Mouse (Mus musculus) C2C12 (cell line): ENCODE data around the gene Ccdc142. TPM values are rescaled to one million over a fixed set of nuclear protein-coding genes. Genes with fewer than 3 reads are reported as not detected.

ENCODE experiments used
- H3K27me3 ChIP-seq: one replicate; pipeline ENCODE4 v1.6.1; 2011; ENCODE audit not compliant: control insufficient read depth, insufficient read depth, insufficient read length
- H3K36me3 ChIP-seq: one replicate; pipeline ENCODE4 v1.6.1; 2011; ENCODE audit not compliant: control insufficient read depth, insufficient read depth
- H3K4me3 ChIP-seq: one replicate; pipeline ENCODE4 v1.5.1; 2011; ENCODE audit warnings: mild to moderate bottlenecking, control low read depth; ENCODE audit not compliant: poor library complexity, insufficient read depth, severe bottlenecking
- H3K79me2 ChIP-seq: one replicate; pipeline ENCODE4 v1.6.1; 2011; ENCODE audit not compliant: control insufficient read depth, insufficient read depth
- H3K79me3 ChIP-seq: one replicate; pipeline ENCODE4 v1.6.1; 2011; ENCODE audit warnings: low read depth, control low read depth
- H3ac ChIP-seq: one replicate; pipeline ENCODE3; 2011; ENCODE audit warnings: low read depth; ENCODE audit not compliant: control insufficient read depth, insufficient read length
- CEBPB ChIP-seq: IDR thresholded peaks from one replicate; pipeline ENCODE4 v1.6.1; 2011; ENCODE audit warnings: low read depth, mild to moderate bottlenecking, control low read depth, moderate library complexity
- CTCF ChIP-seq: IDR thresholded peaks from one replicate; pipeline ENCODE4 v1.5.1; 2011; ENCODE audit not compliant: control insufficient read depth, insufficient read depth, insufficient read length
- FOSL1 ChIP-seq: IDR thresholded peaks from one replicate; pipeline ENCODE4 v1.8.0; 2011; ENCODE audit warnings: mild to moderate bottlenecking, low read length; ENCODE audit not compliant: poor library complexity, insufficient read depth, severe bottlenecking
- MAX ChIP-seq: IDR thresholded peaks from one replicate; pipeline ENCODE4 v1.6.1; 2011; ENCODE audit warnings: mild to moderate bottlenecking, control low read depth
- MYOD1 ChIP-seq: IDR thresholded peaks from one replicate; pipeline ENCODE4 v1.6.1; 2011; ENCODE audit warnings: low read depth; ENCODE audit not compliant: control insufficient read depth, insufficient read length
- MYOG ChIP-seq: IDR thresholded peaks from one replicate; pipeline ENCODE4 v1.6.1; 2011; ENCODE audit not compliant: control insufficient read depth, insufficient read length; ENCODE audit errors: extremely low read depth
- USF1 ChIP-seq: IDR thresholded peaks from one replicate; pipeline ENCODE4 v1.6.1; 2011; ENCODE audit warnings: low read depth, mild to moderate bottlenecking, control low read depth, moderate library complexity
- polyA plus RNA-seq: library from polyadenylated mRNA; unstranded; fragments of >200 nt; fragmentation: generic; extraction: Trizol; gene quantifications from one replicate; pipeline ENCODE4 v1.2.1, GENCODE M21; 2012; ENCODE audit warnings: missing spikeins

Gene Ccdc142
- polyA plus RNA-seq, 1 experiment = 0.75 TPM

DNA sequence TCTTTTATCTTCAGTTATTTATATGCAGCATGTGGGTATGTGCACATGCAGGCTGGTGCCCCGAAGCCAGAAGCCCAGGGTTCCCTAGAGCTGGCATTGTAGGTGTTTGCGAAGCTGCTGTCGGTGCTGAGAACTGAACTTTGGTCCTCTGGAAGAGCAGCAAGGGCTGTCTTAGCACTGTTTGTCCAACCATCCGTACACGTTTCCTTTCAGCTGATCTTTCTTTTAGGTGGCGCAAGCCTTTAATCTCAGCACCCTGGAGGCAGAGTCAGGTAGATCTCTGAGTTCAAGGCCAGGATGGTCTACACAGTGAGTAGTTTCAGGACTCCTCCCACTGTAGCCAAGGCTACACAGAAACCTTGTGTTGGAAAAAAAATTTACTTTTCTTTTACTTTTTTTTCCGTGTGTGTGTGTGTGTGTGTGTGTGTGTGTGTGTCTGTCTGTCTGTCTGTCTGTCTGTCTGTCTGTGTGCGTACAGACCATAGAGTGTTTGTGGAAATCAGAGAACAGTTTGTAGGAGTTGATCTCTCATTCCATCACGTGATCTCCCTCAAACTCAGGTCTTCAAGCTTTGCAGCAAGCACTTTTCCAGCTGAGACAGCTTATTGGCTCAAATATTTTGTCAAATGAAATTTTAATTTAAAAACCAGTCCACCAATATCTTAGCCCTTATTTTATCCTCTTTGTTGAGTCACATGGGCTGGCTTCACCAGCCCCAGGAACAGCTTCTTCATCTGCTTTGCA, 30.9 kb downstream of the Ccdc142 start:
- Histone ChIP-seq H3K79me3 (peaks cover 10% of the 10 kb centered on the region), H3K36me3 (no peaks in the 10 kb centered on the region), H3ac (no peak overlapping the region), H3K4me3 (no peak overlapping the region), H3K27me3 (no peaks in the 10 kb centered on the region), H3K79me2 (peaks cover 23% of the 10 kb centered on the region)
- peak; percentile 71 for TF ChIP-seq USF1
- no peak for TF ChIP-seq CEBPB
- no peak for TF ChIP-seq MYOG

- Histone ChIP-seq H3K79me2 (peaks cover 38% of the 10 kb centered on the region), H3K36me3 (peaks cover 5% of the 10 kb centered on the region), H3K79me3 (peaks cover 21% of the 10 kb centered on the region), H3K27me3 (no peaks in the 10 kb centered on the region), H3ac (no peak overlapping the region), H3K4me3 (no peak overlapping the region)
- no peak for TF ChIP-seq CTCF
- no peak for TF ChIP-seq MYOD1
- no peak for TF ChIP-seq MYOG
- TF ChIP-seq USF1 = no peak
- no peak for TF ChIP-seq CEBPB
- TF ChIP-seq MAX = no peak
- TF ChIP-seq FOSL1 = no peak
Measured at GRCm38 (mm10) chr6:83134226-83134625, 32.8 kb downstream of the Ccdc142 start.

DNA sequence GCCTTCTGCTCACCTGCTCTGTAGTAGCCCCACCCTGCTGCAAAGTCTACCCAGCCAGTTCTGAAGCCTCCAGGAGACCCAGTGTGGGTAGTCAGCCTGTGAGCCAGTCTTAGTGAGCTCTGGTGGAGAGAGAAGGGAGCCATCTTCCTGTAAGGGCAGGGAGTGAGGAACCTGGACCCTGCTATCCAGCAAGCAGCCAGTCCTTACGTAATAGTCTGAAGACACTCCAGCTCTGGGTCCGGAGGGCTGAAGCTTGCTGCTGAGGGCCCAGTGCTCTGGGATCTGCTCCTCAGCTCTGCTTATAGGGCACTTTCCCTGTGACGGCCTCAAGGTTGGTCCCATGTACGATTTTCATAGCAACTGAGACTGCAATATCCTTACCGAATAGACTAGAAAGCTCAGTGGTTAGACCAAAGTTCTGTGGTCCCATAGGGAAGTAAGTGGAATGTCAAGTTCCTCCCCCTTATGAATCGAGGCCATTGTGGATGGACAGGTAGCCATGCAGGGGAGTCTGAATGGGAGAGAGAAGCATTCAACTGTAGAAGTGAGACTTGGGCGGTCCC, 33.6 kb downstream of the Ccdc142 start, which contains the start of gene Rtkn:
Gene Rtkn, plus strand, starts transcription at position 513 of the 563 bp plus-strand sequence.
- Histone ChIP-seq H3K79me2 (peaks cover 46% of the 10 kb centered on the region), H3K36me3 (peaks cover 10% of the 10 kb centered on the region), H3ac (peak within 1 kb of the TSS; percentile 84), H3K4me3 (peak within 1 kb of the TSS; percentile 64), H3K27me3 (no peaks in the 10 kb centered on the region), H3K79me3 (peaks cover 29% of the 10 kb centered on the region)
- no peak for TF ChIP-seq CTCF
- TF ChIP-seq CEBPB = no peak
- TF ChIP-seq MYOG = no peak
- no peak for TF ChIP-seq FOSL1
- no peak for TF ChIP-seq USF1
- TF ChIP-seq MYOD1 = no peak
- TF ChIP-seq MAX = no peak

- H3K36me3 ChIP-seq = peaks cover 10% of the 10 kb centered on the region
- H3K79me3 ChIP-seq = peaks cover 34% of the 10 kb centered on the region
- peak overlapping the region; percentile 64 for H3K4me3 ChIP-seq
- peak overlapping the region; percentile 84 for H3ac ChIP-seq
- no peak for TF ChIP-seq USF1
- no peak for TF ChIP-seq CEBPB
- TF ChIP-seq MAX = no peak
- no peak for TF ChIP-seq MYOD1
- no peak for TF ChIP-seq CTCF
- no peak for TF ChIP-seq FOSL1
- no peak for TF ChIP-seq MYOG
- peaks cover 53% of the 10 kb centered on the region for H3K79me2 ChIP-seq
- H3K27me3 ChIP-seq = no peaks in the 10 kb centered on the region
Measured at GRCm38 (mm10) chr6:83135571-83136161, 34.3 kb downstream of the Ccdc142 start.

- Histone ChIP-seq H3ac (peak overlapping the region; percentile 84), H3K27me3 (no peaks in the 10 kb centered on the region), H3K79me3 (peaks cover 34% of the 10 kb centered on the region), H3K4me3 (peak overlapping the region; percentile 64), H3K79me2 (peaks cover 60% of the 10 kb centered on the region), H3K36me3 (peaks cover 10% of the 10 kb centered on the region)
- TF ChIP-seq MYOD1 (no peak), MAX (peak; percentile 50)
Measured at GRCm38 (mm10) chr6:83136291-83136880, 35.0 kb downstream of the Ccdc142 start.
